Mouse (Mus musculus) embryonic facial prominence, embryonic 12.5 days (tissue): ENCODE measurements around the gene Spry1. TPM values are rescaled to one million over a fixed set of nuclear protein-coding genes. Genes with fewer than 3 reads are reported as not detected.
"Not testable (repeated sequence)": the region's sequence is repeated elsewhere in the genome, so short reads cannot be mapped to it uniquely, and the experiment has no call there.

Experiments
- ATAC-seq: fragments of 200-750 bp; cut with Nextera tagmentation; 2 replicates; pipeline ENCODE4 v1.8.0; 2017; ENCODE audit not compliant: insufficient number of reproducible peaks, insufficient read depth, low FRiP score, low TSS enrichment
- H3K27ac ChIP-seq: fragments of 300-500 bp; sonication (generic); 2 replicates; pipeline ENCODE4 v1.5.1; 2016; ENCODE audit warnings: mild to moderate bottlenecking
- H3K27me3 ChIP-seq: fragments of 300-500 bp; sonication (generic); 2 replicates; pipeline ENCODE4 v1.6.1; 2016; ENCODE audit warnings: mild to moderate bottlenecking, moderate library complexity
- H3K36me3 ChIP-seq: fragments of 300-500 bp; sonication (generic); 2 replicates; pipeline ENCODE4 v1.6.1; 2016; ENCODE audit warnings: mild to moderate bottlenecking
- H3K4me1 ChIP-seq: fragments of 300-500 bp; sonication (generic); 2 replicates; pipeline ENCODE4 v1.6.1; 2016
- H3K4me2 ChIP-seq: fragments of 300-500 bp; sonication (generic); replicated peaks from 2 replicates; pipeline ENCODE4 v1.6.1; 2016; ENCODE audit warnings: mild to moderate bottlenecking, moderate library complexity
- H3K4me3 ChIP-seq: fragments of 300-500 bp; sonication (generic); 2 replicates; pipeline ENCODE4 v1.5.1; 2016; ENCODE audit warnings: mild to moderate bottlenecking
- H3K9ac ChIP-seq: fragments of 300-500 bp; sonication (generic); 2 replicates; pipeline ENCODE4 v1.6.1; 2016; ENCODE audit warnings: mild to moderate bottlenecking, moderate library complexity
- H3K9me3 ChIP-seq: fragments of 300-500 bp; sonication (generic); 2 replicates; pipeline ENCODE4 v1.6.1; 2016; ENCODE audit warnings: mild to moderate bottlenecking, moderate library complexity
- WGBS: fragments of 180-500 bp; shearing (Covaris S2); methylation state at CpG from one replicate; pipeline ENCODE4 v1.1.7; 2016; 5-methylcytosine and 5-hydroxymethylcytosine counted together
- polyA plus RNA-seq: library from polyadenylated mRNA; unstranded; fragments of >200 nt; fragmentation: Nextera tagmentation; extraction: Ambion mirVana; gene quantifications from 2 replicates; pipeline ENCODE4 v1.2.1, GENCODE M21; 2016

Spry1 gene
- polyA plus RNA-seq: 12.8 and 13.6 TPM in 2 replicates

DNA sequence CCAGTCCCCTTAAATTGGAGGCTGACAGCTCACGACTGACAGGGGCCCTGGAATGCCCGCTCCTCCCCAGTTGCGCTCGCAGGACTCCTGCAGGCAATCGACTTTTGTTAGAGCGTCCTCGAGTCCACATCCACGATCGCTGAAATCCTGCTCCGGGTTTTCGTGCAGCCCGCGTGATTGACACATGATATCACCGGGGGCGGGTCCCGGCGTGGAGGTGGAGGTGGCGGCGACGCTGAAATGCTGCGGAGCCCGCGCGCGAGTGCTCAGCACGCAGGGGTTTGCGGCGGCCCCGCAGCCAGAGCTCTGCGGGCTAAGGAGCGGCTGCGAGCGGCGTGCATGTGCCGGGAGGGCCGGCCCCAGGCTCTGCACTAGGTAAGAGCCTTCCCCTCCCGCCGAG lies at the start of gene Spry1:
TSS of gene Spry1 (plus strand) at position 258 of the 400 bp plus-strand sequence.
- peak within 1 kb of the TSS; percentile 87 for H3K9ac ChIP-seq
- peak; percentile 73 for ATAC-seq
- H3K36me3 ChIP-seq: peaks cover 17% of the 10 kb centered on the region
- H3K9me3 ChIP-seq: no peaks in the 10 kb centered on the region
- peak within 1 kb of the TSS; percentile 76 for H3K4me2 ChIP-seq
- under 1% methylated on average over 38 of the region's 38 CpGs for WGBS
- H3K27ac ChIP-seq: peak within 1 kb of the TSS; percentile 94
- H3K4me1 ChIP-seq: peaks cover 19% of the 10 kb centered on the region
- peak within 1 kb of the TSS; percentile 69 for H3K4me3 ChIP-seq
- peaks cover 9% of the 10 kb centered on the region; the same call in 1 of the 2 replicates for H3K27me3 ChIP-seq

DNA sequence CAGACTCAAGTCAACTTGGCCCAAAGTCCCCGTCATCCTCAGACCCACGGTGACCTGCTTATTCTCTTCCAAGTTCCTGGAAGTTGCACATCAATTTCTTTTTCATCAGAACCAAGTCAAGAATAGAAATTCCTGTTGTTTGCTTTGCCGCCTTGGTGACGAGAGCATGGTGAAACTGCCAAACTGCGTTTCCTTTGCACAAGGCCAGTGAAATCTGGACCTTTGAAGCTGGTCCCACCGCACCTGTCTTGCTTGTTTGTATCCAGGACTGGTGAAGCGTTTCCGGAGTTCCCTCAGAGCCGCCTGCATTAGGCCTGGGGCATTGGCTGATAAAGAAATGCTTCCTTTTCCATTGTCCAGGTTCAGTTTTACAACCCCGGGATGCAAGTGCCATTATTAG lies 44.0 kb upstream of the Spry1 start:
- no peak for ATAC-seq
- WGBS: 73% methylated on average over 10 of the region's 10 CpGs

DNA sequence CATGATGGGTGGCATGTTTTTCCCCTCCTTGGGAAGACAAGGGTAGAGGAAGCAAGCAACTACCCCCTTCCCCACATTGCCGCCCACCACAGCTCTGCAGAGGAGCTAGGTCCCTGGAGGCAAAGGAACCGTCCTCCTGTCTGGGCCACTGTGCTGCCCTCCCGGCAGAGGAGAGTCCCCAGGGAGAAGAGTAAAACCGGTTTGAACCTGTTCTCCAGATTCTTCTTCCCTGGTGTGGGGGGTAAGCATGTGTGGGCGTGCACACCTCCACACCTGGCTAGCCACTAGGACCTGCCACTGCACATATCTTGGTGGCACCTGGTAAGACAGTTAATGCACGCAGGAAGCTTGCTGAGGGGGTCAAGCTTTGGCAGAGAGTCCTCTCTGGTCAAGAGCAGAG lies 43.2 kb upstream of the Spry1 start:
- Histone ChIP-seq H3K4me2 (no peak overlapping the region), H3K27ac (no peak overlapping the region; the same call in 1 of the 2 replicates), H3K36me3 (no peaks in the 10 kb centered on the region), H3K9ac (no peak overlapping the region), H3K4me3 (no peak overlapping the region), H3K27me3 (no peaks in the 10 kb centered on the region), H3K4me1 (peaks cover 4% of the 10 kb centered on the region; the same call in 1 of the 2 replicates), H3K9me3 (no peaks in the 10 kb centered on the region)
- no peak; the same call in 1 of the 2 replicates for ATAC-seq
- 47% methylated on average over 6 of the region's 6 CpGs for WGBS

More for the DNA sequence above, 44.0 kb upstream of the Spry1 start:
- no peak overlapping the region for H3K27ac ChIP-seq
- H3K4me3 ChIP-seq: no peak overlapping the region
- H3K9ac ChIP-seq: no peak overlapping the region
- H3K4me2 ChIP-seq: no peak overlapping the region
- H3K36me3 ChIP-seq: no peaks in the 10 kb centered on the region
- H3K4me1 ChIP-seq: peaks cover 4% of the 10 kb centered on the region; the same call in 1 of the 2 replicates
- no peaks in the 10 kb centered on the region for H3K9me3 ChIP-seq
- H3K27me3 ChIP-seq: no peaks in the 10 kb centered on the region

DNA sequence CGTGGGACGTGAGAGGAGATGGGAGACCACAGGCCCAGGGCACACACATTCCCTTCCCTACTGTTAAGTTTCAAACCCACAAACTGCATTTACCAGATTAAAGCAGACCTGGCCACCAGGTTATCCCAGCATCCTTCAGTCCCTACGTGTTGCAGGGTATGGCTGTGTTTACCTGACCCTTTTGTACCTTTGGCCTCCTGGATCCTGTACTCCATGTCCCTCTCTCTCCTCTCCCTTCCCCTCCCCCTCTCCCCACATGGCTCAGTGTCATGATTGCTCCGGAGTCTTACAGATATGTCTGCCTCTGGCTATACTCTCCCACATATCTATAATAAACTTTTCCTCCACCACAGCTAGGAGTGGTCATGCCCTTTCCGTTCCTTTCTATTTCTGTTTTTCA lies 42.5 kb upstream of the Spry1 start:
- H3K4me2 ChIP-seq: no peak overlapping the region
- no peak overlapping the region for H3K27ac ChIP-seq
- no peak overlapping the region for H3K9ac ChIP-seq
- peaks cover 4% of the 10 kb centered on the region; the same call in 1 of the 2 replicates for H3K4me1 ChIP-seq
- no peak overlapping the region for H3K4me3 ChIP-seq
- no peaks in the 10 kb centered on the region for H3K36me3 ChIP-seq
- H3K9me3 ChIP-seq: no peaks in the 10 kb centered on the region
- no peak for ATAC-seq
- no peaks in the 10 kb centered on the region for H3K27me3 ChIP-seq
- 66% methylated on average over 5 of the region's 5 CpGs for WGBS

DNA sequence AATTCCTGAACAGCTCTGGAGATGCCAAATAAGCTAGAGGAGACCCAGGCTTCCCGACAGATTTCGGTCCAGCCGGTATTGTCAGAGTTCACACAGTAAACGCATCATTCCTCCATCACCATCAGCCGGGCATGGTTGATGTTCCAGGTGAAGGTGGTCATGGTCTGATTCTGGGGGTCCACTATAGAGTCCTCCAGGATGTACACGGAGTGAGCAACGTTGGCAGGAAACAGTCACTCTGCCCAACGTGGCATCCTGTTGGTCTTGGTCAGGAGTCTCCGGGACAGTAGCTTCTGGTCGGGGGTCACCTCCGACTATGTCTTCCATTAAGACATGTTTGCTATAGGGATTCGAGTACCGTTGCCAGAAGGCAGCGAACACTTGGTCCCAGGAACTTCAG lies 40.1 kb upstream of the Spry1 start:
- not testable (repeated sequence) for H3K4me1 ChIP-seq, H3K27me3 ChIP-seq, H3K9ac ChIP-seq, H3K36me3 ChIP-seq, ATAC-seq, H3K4me3 ChIP-seq, H3K4me2 ChIP-seq, H3K27ac ChIP-seq, H3K9me3 ChIP-seq
- WGBS: 94% methylated on average over 14 of the region's 14 CpGs

DNA sequence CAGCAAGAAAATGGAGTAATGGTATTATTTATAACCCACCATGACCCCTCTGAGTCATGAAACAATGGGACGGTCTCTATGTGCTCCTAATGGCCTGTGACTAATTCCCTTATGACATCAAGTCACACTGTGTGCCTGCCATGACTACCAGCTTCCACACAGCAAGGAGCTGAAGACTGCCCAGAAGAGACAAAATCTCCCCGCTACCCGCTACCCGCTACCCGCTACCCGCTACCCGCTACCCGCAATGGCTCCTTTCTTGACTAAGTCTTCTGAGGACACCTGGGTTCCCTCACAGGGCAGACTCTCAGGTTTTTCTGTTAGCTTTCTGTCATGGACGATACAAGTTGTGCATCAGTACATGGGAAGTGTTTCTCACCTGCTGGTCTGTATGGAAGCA lies 37.4 kb upstream of the Spry1 start:
- H3K9ac ChIP-seq: no peak overlapping the region
- H3K4me3 ChIP-seq: no peak overlapping the region
- 96% methylated on average over 9 of the region's 9 CpGs for WGBS
- no peaks in the 10 kb centered on the region for H3K27me3 ChIP-seq
- H3K36me3 ChIP-seq: no peaks in the 10 kb centered on the region
- no peaks in the 10 kb centered on the region for H3K9me3 ChIP-seq
- H3K4me2 ChIP-seq: no peak overlapping the region
- no peak for ATAC-seq
- peaks cover 4% of the 10 kb centered on the region; the same call in 1 of the 2 replicates for H3K4me1 ChIP-seq
- H3K27ac ChIP-seq: no peak overlapping the region

DNA sequence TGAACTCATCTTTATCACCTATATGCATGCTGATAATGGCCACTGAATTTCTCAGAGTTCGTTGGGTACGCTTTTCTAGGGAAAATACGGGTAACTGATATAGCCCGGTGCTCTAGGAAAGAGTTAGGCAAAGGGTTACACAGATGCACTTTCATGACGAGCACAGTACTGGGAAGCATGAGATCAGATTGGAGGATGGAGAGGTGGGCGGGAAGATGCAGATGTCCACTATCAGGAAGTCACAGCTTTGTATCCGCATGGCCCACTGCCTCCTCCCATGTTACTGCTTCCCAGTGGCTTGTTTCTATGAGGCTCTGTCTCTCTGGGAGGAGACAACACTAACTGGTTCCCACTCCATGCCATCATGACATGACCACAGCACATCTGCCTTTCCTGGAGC lies 36.9 kb upstream of the Spry1 start:
- no peaks in the 10 kb centered on the region for H3K9me3 ChIP-seq
- ATAC-seq: no peak
- WGBS: 85% methylated on average over 7 of the region's 7 CpGs

DNA sequence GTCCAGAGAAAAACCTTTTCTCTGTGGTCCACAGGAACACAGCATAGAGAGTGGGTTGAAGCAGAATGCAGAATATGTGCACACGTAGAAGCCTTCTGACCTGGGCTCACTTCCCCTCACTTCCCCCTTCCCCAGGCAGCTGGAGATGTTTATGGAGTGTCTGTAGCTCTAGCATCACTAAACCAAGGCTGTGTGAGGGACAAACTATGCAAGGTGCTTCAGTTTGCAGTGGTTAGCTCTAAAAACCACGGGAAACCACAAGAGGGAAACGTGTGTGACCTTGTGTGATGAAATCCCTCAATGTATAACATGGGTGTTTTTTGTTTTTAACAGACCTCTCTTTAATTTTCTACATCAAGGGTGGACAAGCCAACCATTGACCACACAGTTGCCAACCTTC lies 36.2 kb upstream of the Spry1 start:
- no peak overlapping the region for H3K9ac ChIP-seq
- H3K36me3 ChIP-seq: no peaks in the 10 kb centered on the region
- no peak overlapping the region for H3K27ac ChIP-seq
- WGBS: 74% methylated on average over 3 of the region's 3 CpGs
- no peaks in the 10 kb centered on the region for H3K27me3 ChIP-seq
- no peak overlapping the region for H3K4me2 ChIP-seq
- H3K4me3 ChIP-seq: no peak overlapping the region
- H3K9me3 ChIP-seq: no peaks in the 10 kb centered on the region
- peaks cover 4% of the 10 kb centered on the region; the same call in 1 of the 2 replicates for H3K4me1 ChIP-seq
- no peak for ATAC-seq

More for the DNA sequence above, 36.9 kb upstream of the Spry1 start:
- H3K9ac ChIP-seq: no peak overlapping the region
- no peaks in the 10 kb centered on the region for H3K36me3 ChIP-seq
- H3K4me1 ChIP-seq: peaks cover 4% of the 10 kb centered on the region; the same call in 1 of the 2 replicates
- no peak overlapping the region for H3K27ac ChIP-seq
- H3K4me3 ChIP-seq: no peak overlapping the region
- no peak overlapping the region for H3K4me2 ChIP-seq
- H3K27me3 ChIP-seq: no peaks in the 10 kb centered on the region

DNA sequence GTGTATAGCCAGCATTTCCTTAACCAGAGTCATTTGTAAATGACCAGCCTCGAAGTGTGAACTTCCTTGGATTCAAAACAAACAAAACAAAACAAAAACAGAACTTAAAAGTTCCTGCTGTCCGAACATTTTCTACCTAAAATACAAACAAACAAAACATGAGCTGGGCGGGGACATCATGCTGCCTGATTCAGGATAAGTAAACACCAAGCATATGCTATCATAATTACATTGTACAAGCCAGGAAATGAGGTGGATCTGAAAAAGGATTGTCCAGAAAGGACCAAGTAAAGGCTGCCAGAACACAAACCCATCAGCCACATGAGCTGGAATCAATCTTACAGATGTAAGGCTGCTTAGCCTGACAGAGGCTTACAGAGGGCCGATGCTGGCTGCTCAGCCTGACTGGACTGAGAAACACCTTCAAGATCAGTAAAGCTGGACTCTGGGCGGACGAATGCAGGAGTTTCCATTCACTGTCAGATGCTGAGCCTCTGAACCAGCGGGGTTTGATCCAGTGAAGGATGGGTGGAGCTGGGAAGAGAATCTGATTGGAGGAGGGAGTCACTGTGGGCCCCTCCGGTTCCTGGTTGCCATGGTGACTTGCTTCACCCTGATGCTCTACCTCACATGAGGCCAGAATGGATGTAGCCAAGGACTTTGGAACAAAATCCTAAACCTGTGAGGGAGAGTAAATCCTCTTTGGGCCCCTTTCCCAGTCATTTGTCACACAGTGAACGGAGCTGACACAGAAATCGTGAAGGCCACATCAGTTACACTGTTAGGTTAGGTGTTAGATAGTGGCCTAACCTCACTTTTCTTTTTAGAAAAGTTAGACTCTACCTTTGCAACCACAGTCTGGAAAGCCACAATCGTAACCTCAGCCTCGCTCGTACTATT lies 34.5 kb upstream of the Spry1 start:
- no peak for ATAC-seq
- H3K9ac ChIP-seq: no peak overlapping the region
- WGBS: 59% methylated on average over 13 of the region's 13 CpGs

DNA sequence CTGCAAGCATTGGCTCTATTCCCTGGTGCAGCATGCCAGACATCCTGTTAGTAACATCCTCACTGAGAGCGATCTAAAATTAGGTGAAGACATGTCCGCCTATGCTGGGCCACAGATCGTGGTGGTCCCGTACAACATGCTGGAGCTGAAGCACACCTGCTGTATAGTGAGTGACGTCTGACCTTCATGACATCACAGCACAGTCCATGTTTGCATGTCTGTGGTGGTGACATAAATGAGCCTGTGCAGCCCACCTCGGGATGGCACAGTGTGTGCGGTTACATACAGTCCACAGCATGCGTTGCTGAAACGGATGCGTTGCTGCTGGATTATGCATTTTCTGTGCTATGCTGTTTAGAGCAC lies 33.9 kb upstream of the Spry1 start:
- no peaks in the 10 kb centered on the region for H3K27me3 ChIP-seq
- no peak for ATAC-seq
- H3K4me2 ChIP-seq: no peak overlapping the region
- no peak overlapping the region for H3K9ac ChIP-seq
- H3K9me3 ChIP-seq: no peaks in the 10 kb centered on the region
- H3K36me3 ChIP-seq: no peaks in the 10 kb centered on the region
- WGBS: 89% methylated on average over 10 of the region's 10 CpGs
- H3K27ac ChIP-seq: no peak overlapping the region
- peaks cover 4% of the 10 kb centered on the region; the same call in 1 of the 2 replicates for H3K4me1 ChIP-seq
- H3K4me3 ChIP-seq: no peak overlapping the region

More for the DNA sequence above, 34.5 kb upstream of the Spry1 start:
- no peaks in the 10 kb centered on the region for H3K36me3 ChIP-seq
- no peaks in the 10 kb centered on the region for H3K9me3 ChIP-seq
- H3K4me2 ChIP-seq: no peak overlapping the region
- H3K4me3 ChIP-seq: no peak overlapping the region
- no peaks in the 10 kb centered on the region for H3K27me3 ChIP-seq
- no peak overlapping the region for H3K27ac ChIP-seq
- H3K4me1 ChIP-seq: peaks cover 4% of the 10 kb centered on the region; the same call in 1 of the 2 replicates

DNA sequence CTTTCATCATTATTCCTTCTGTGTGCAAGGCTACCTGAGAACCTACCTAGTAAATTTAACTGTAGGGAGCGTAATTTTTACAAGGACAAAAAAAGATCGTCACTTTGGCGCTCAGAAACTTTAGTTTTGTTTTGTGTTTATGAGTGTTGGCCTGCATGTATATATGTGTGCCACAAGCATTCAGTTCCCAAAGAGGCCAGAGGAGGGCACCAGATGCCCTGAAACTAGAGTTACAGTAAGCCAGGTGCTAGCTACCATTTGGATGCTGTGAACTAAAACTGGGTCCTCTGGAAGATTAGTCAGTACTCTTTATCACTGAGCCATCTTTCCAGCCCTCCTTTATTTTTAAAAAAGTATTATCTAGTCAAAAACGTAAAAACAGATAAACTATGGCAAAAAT lies 30.8 kb upstream of the Spry1 start:
- H3K4me1 ChIP-seq: peaks cover 6% of the 10 kb centered on the region; the same call in 1 of the 2 replicates
- H3K4me2 ChIP-seq: no peak overlapping the region
- no peaks in the 10 kb centered on the region for H3K27me3 ChIP-seq
- H3K9me3 ChIP-seq: no peaks in the 10 kb centered on the region
- H3K4me3 ChIP-seq: no peak overlapping the region
- H3K27ac ChIP-seq: no peak overlapping the region
- H3K9ac ChIP-seq: no peak overlapping the region
- ATAC-seq: no peak
- H3K36me3 ChIP-seq: no peaks in the 10 kb centered on the region
- 86% methylated on average over 4 of the region's 4 CpGs for WGBS

DNA sequence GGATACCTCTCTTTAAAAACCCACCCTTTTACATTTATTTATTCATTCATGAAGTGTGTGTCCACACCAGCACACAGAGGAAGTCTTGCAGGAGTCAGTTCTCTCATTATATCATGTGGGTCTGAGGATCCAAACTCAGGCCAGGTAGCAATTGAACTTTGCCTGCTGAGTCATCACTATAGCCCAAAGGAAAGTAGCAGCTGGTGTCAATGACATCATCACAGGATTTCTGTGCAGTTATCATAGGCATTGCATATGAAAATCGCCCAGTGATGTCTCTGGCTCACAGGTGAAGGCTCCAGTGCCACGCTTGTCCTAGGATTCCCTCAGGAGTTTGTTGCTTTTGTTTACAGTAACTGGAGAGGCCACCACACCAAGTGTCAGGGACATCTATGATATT lies 29.1 kb upstream of the Spry1 start:
- Histone ChIP-seq H3K27me3 (no peaks in the 10 kb centered on the region), H3K9ac (no peak overlapping the region)

More for the DNA sequence above, 29.1 kb upstream of the Spry1 start:
- no peak overlapping the region for H3K4me2 ChIP-seq
- H3K36me3 ChIP-seq: no peaks in the 10 kb centered on the region
- peaks cover 2% of the 10 kb centered on the region; the same call in 1 of the 2 replicates for H3K4me1 ChIP-seq
- no peak overlapping the region for H3K27ac ChIP-seq
- WGBS: 81% methylated on average over 2 of the region's 2 CpGs
- no peaks in the 10 kb centered on the region for H3K9me3 ChIP-seq
- no peak for ATAC-seq
- H3K4me3 ChIP-seq: no peak overlapping the region
